Mouse (Mus musculus): ENCODE measurements around the gene Gpc4. TPM values are rescaled to one million over a fixed set of nuclear protein-coding genes. Genes with fewer than 3 reads are reported as not detected.

Gene Gpc4
- total RNA-seq, 2 experiments from 2014 or later, result 25.4 to 26.3 TPM

DNA sequence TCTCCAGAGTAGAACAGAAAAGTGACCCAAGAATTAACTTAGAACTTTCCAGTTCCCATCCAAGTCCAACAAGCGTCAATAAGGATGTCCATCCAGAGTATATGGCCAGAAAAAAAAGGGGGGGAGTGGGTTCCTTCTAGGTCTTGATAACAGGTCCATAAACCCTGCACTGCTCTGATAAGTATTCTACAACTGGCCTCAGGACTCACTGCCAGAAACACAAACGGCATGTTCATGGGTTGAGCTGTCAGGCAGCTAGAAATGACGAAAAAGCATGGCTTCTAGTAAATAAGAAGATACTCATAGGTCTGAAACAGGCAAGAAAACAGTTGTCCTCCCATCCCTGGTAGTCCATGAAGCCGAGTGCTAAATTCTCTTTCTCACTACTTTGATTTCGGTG is 13.5 kb downstream of the Gpc4 start:
- no peak for DNase-seq (ENCODE audit: low spot score in 2 of 2)

DNA sequence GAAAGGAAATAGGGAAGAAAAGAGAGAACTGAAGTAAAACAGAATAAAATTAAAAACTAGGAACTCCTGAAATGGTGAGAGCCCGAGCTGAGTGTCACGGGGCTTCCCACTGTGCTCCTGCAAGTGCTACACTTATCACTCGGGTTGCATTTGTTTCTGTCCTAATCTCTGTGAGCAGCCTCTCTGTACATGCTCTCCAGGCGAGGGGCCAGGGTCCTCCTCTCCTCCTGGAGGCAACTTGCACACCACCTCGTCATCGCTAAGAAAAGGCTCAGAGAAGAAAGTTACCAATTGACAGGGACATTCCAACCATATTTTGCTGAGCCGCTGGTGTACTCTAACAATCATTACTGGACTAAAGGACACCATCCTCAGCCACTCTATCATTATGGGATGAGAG is 14.0 kb downstream of the Gpc4 start:
- DNase-seq (ENCODE audit: low spot score in 2 of 2), result no peak

DNA sequence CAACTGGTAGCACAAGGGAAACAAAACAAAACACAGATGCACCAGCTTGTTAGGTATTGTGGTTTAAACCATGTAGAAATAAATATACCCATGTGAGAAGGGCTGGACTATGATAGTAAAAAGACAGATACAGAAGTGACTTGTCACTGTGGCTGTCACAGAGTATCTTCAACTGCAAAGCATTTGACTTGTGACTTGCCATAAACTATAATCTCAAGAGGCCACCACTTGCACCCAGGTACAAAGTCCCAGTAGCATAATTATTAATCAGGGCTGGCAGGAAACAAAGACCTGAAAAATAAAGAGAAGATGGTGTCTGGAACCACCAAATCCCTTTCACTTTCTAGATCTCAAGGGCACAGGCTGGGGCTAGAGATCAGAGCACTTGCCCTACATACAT is 19.5 kb downstream of the Gpc4 start:
- DNase-seq (ENCODE audit: low spot score in 2 of 2), result no peak

DNA sequence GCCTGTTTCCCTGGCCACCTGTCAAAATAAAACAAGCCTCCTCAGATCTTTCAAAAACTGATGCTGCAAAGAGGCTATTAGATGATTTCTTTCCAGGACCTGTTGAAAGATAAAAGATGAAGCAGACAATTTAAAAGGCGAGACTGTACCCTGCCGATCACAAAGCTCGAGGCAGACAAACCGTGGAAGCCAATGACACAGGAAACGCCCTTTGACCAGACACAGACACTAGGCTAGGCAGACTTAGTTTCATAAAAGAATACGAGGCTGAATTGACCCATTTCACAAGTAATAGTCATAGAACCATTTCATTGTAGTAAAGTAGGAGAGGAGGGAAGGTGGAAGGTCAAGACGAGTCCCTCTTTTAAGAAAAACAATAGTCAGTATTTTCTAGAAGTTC is 20.6 kb downstream of the Gpc4 start:
- no peak for DNase-seq (ENCODE audit: low spot score in 2 of 2)

DNA sequence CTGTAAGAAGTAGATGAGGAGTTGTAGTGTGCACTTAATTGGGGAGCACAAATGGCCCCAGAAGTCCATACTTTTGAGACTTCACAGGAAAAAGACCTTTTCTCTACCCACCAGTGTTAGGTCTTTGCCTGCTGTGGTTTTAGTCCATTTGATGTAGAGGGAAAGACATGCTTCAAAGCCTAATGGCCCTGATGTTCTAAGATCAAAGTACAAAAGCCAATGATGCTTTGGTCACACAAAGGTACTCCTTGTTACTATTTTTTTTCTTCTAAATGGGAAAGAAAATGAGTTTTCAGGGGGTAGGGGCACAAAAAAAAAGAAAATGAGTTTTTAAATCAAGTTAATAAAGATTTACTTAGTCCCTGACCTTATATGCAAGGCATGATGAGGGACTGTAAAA is 24.7 kb downstream of the Gpc4 start:
- no peak for DNase-seq (ENCODE audit: low spot score in 2 of 2)

DNA sequence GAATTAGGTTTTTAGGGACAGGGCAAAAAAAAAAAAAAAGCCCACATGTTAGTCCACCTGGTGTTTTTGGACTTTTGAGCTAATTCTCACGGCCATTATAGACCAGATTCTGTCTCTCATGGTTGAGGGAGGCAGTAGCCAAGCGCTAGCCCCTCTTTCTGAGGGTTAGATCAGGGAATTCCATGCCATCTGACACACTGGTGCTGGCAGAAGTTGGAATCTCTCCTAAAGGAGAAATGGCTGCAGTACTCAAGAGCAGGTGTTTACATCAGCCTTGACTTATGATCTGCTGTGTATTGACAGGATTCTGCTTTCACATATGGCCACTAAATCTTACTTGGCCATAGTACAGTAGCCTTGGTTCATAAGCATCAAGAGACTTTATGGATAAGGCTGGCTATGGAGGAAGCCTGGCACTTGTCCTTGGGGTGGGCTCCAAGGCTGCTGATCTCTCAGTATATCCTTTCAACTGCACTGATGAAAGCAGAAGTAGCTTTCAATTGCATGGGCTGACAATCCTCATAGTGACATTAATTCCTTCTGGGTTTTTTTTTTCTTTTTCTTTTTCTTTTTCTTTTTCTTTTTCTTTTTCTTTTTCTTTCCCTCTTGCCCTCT is 26.5 kb downstream of the Gpc4 start:
- DNase-seq (ENCODE audit: low spot score in 2 of 2), result no peak

- DNase-seq (ENCODE audit: low spot score in 2 of 2), result no peak
These were observed 27.0 kb downstream of the Gpc4 start for GRCm38 (mm10) chrX:52138033-52138432.

DNA sequence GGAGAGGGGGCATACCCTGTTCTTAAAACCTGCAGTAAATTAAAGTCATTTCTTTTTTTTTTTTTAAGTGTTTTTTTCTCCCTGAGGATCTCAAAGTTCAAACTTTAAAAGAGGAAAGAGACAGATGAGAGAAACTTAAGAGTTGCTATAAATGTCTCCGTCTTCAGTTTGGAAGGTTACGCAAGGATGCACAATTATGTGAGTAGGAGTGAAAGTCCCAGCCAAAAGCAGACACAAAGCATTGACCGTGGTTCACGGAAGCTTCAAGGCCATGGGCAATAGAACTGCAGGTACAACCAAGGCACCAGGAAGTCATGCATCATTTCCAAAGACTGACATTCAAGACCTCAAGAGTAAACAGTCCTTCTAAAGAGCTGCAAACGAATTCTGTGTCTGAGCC is 28.5 kb downstream of the Gpc4 start:
- no peak for DNase-seq (ENCODE audit: low spot score in 2 of 2)

- DNase-seq (ENCODE audit: low spot score in 2 of 2), result no peak
These were observed 35.4 kb downstream of the Gpc4 start for GRCm38 (mm10) chrX:52129604-52130003.

- no peak for DNase-seq (ENCODE audit: low spot score in 2 of 2)
These were observed 36.3 kb downstream of the Gpc4 start for GRCm38 (mm10) chrX:52128794-52129193.

DNA sequence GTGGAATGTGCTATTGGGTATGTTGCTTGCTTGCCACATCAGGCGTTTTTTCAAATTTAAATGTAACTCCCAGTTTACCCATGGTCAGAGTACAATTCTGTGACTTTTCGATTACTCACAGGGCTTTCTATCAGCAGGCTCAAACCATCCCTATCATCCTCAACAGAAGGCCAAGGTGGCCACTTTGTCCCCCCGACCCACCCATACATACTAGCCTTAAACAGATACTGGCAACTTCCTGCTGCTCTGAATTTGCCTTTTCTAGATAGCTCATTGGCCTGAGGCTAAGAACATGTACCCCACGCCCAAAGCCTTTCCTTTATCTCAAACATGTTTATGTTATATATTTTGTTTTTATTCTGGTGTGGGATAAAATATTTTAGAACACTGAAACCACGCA is 51.4 kb downstream of the Gpc4 start:
- no peak for DNase-seq (ENCODE audit: low spot score in 2 of 2)

DNA sequence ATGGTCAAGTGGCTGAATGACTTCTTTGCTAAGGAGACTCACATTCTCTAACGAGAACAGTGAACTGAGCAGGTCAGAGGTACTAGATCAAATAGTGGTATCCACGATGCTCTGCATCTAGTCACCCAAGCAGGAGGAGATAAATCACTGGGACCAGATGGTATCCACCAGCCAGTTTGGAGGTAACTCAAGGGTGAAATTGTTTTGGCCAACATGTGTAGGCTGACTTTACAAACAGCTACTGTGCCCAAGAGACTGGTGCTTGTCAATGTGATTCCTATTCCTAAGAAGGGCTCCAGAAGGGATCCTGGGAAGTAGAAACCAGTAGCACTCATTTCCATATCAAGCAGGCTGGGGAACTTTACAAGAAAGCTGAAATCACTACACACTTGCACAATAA is 55.4 kb downstream of the Gpc4 start:
- DNase-seq (ENCODE audit: low spot score in 2 of 2), result no peak

GRCm38 (mm10) chrX:52108966-52109365 is 56.1 kb downstream of the Gpc4 start:
- DNase-seq (ENCODE audit: low spot score in 2 of 2), result no peak

- no peak for DNase-seq (ENCODE audit: low spot score in 2 of 2)
These were observed 61.3 kb downstream of the Gpc4 start for GRCm38 (mm10) chrX:52103771-52104170.

DNA sequence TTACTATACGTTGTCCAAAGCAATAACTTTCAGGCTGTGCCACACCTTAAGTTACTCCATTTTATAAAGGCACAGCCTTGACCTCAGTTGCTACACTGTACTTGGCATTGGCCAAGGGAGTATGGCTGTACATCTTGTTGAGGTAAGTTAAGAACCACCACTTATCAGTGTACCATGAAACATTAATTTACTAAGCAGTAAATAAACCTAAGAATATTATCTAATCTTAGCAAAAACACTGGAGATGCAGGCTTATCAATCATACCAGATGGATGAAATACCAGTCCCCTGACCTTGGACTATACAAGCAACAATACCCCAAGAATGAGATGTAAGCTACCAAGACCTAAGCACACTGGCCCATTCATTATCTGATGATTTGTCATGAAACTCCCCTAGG is 63.1 kb downstream of the Gpc4 start:
- no peak for DNase-seq (ENCODE audit: low spot score in 2 of 2)

DNA sequence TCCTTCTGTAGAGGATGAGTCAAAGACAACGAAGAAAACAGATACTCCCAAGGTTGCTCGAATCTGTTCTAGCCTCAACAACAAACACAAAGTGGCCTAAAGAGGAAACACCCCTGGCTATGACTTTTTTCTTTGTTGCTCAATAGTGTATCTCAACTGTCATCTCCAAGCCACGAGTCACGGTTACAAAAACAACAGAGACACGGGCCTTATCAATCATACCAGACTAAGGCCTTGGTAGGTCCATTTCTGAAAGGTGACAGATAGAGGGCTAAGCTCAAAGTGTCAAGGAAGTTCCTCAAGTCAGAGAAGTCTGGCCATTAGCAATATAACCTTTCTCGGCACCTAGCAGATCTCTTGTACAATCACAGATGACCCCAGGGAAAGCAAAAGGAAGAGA is 63.6 kb downstream of the Gpc4 start:
- DNase-seq (ENCODE audit: low spot score in 2 of 2), result no peak

GRCm38 (mm10) chrX:52087726-52088348 is 77.2 kb downstream of the Gpc4 start:
- peak; percentile 43 to 57 for DNase-seq (ENCODE audit: low spot score in 2 of 2)

DNA sequence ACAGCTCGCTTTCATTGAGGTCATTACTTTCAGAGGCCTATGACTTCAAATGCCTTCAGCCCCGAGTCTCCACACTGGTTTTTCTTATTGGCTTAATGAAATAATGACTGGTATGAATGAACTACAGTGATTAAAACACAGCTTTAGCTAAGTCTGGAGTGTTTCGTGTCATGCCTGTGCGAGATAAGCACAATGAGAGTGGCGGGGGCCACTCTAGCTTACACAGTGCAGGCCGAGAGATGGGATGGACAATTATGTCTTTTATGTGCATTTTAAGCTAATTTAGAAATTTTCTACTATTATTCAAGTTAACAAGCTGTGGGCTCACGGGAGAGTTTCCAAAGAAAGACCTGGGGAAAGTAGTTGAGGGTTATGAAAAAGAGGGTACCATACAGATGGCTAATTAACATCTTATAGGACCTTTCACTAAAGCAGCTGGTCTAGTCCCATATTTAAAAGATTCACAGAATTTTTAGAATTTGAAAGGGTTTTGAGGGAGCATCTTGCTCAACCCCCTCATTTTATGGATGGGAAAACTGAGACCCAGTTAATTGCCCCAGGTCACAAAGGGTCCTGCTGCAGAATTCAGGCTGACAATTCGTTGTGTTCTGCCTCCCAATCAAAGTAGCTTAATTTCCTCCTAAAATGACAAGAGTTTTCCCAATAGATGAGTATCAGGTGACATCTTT is 78.0 kb downstream of the Gpc4 start:
- no peak for DNase-seq (ENCODE audit: low spot score in 2 of 2)

GRCm38 (mm10) chrX:52083557-52083956 is 81.5 kb downstream of the Gpc4 start:
- DNase-seq (ENCODE audit: low spot score in 2 of 2), result no peak

GRCm38 (mm10) chrX:52072410-52072809 is 92.6 kb downstream of the Gpc4 start:
- DNase-seq (ENCODE audit: low spot score in 2 of 2), result no peak

GRCm38 (mm10) chrX:52053416-52053815 is 111.6 kb downstream of the Gpc4 start:
- no peak for DNase-seq (ENCODE audit: low spot score in 2 of 2)

DNA sequence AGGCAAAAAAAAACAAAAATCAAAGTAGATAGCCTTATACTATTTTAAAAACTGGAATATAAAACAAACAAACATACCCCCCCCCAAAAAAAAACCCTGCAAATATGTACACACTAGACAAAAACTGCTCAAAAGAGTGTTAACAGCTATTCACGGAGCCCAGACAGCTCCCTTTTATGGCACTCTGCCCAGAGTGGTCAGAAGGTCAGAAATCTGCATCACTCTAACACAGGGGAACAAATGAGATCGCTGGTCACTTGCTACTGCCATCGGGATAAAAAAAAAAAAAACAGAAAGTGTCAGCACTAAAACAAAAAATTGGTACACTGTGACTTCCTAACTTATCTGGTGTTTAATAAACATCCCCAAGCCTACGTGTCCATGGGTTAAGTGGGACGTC is 113.0 kb downstream of the Gpc4 start:
- no peak for DNase-seq (ENCODE audit: low spot score in 2 of 2)

- DNase-seq (ENCODE audit: low spot score in 2 of 2), result no peak
These were observed 114.1 kb downstream of the Gpc4 start for GRCm38 (mm10) chrX:52050941-52051340.
